Mouse (Mus musculus): ENCODE measurements around the gene Entpd7. TPM values are rescaled to one million over a fixed set of nuclear protein-coding genes. Genes with fewer than 3 reads are reported as not detected.
A peak's percentile ranks its signal among the peaks of the same experiment; 100 is the strongest.

The Entpd7 gene
- polyA plus RNA-seq, 1 experiment from 2014 or later = 12.7 TPM

GRCm38 (mm10) chr19:43708206-43708605, 18.7 kb downstream of the Entpd7 start:
- Histone ChIP-seq H3K4me1 (no peaks in the 10 kb centered on the region), H3K4me3 (no peak overlapping the region), H3K27ac (no peak overlapping the region), H3K9me3 (no peaks in the 10 kb centered on the region), H3K9ac (no peak overlapping the region), H3K36me3 (peaks cover 29% of the 10 kb centered on the region), H3K27me3 (no peaks in the 10 kb centered on the region), H3K4me2 (no peak overlapping the region)
- WGBS = 64% methylated on average over 7 of the region's 7 CpGs
- no peak for ATAC-seq (ENCODE audit: borderline replicate concordance, extremely low read depth, low FRiP score, low TSS enrichment)

GRCm38 (mm10) chr19:43709317-43709716, 19.8 kb downstream of the Entpd7 start:
- WGBS = 89% methylated on average over 8 of the region's 8 CpGs
- no peak for ATAC-seq (ENCODE audit: borderline replicate concordance, extremely low read depth, low FRiP score, low TSS enrichment)
- Histone ChIP-seq H3K27ac (no peak overlapping the region), H3K4me3 (no peak overlapping the region), H3K4me2 (no peak overlapping the region), H3K9me3 (no peaks in the 10 kb centered on the region), H3K27me3 (no peaks in the 10 kb centered on the region), H3K36me3 (peaks cover 29% of the 10 kb centered on the region), H3K4me1 (no peaks in the 10 kb centered on the region), H3K9ac (no peak overlapping the region)

GRCm38 (mm10) chr19:43711159-43711916, 21.9 kb downstream of the Entpd7 start:
- Histone ChIP-seq H3K4me2 (no peak overlapping the region), H3K4me1 (no peaks in the 10 kb centered on the region), H3K4me3 (no peak overlapping the region), H3K27ac (no peak overlapping the region), H3K27me3 (no peaks in the 10 kb centered on the region), H3K9ac (no peak overlapping the region), H3K36me3 (peaks cover 17% of the 10 kb centered on the region), H3K9me3 (no peaks in the 10 kb centered on the region)
- 56% methylated on average over 22 of the region's 22 CpGs for WGBS
- no peak for ATAC-seq (ENCODE audit: borderline replicate concordance, extremely low read depth, low FRiP score, low TSS enrichment)

- no peak overlapping the region for H3K4me3 ChIP-seq
- H3K9me3 ChIP-seq = no peaks in the 10 kb centered on the region
- no peak for ATAC-seq (ENCODE audit: borderline replicate concordance, extremely low read depth, low FRiP score, low TSS enrichment)
- WGBS = 75% methylated on average over 5 of the region's 5 CpGs
- H3K9ac ChIP-seq = no peak overlapping the region
- no peaks in the 10 kb centered on the region for H3K4me1 ChIP-seq
- no peak overlapping the region for H3K4me2 ChIP-seq
- peaks cover 15% of the 10 kb centered on the region for H3K36me3 ChIP-seq
- H3K27me3 ChIP-seq = no peaks in the 10 kb centered on the region
- no peak overlapping the region for H3K27ac ChIP-seq
These were observed 22.5 kb downstream of the Entpd7 start for GRCm38 (mm10) chr19:43711971-43712370.

- no peaks in the 10 kb centered on the region for H3K27me3 ChIP-seq
- H3K9ac ChIP-seq = no peak overlapping the region
- H3K36me3 ChIP-seq = peaks cover 22% of the 10 kb centered on the region
These were observed 30.6 kb downstream of the Entpd7 start for GRCm38 (mm10) chr19:43720061-43720460.

GRCm38 (mm10) chr19:43722891-43723290, 33.4 kb downstream of the Entpd7 start:
- 76% methylated on average over 8 of the region's 8 CpGs for WGBS
- no peaks in the 10 kb centered on the region for H3K27me3 ChIP-seq
- no peak overlapping the region for H3K9ac ChIP-seq
- no peak for ATAC-seq (ENCODE audit: borderline replicate concordance, extremely low read depth, low FRiP score, low TSS enrichment)
- H3K9me3 ChIP-seq = no peaks in the 10 kb centered on the region
- H3K27ac ChIP-seq = no peak overlapping the region
- H3K4me3 ChIP-seq = no peak overlapping the region
- no peak overlapping the region for H3K4me2 ChIP-seq
- peaks cover 37% of the 10 kb centered on the region for H3K36me3 ChIP-seq
- no peaks in the 10 kb centered on the region for H3K4me1 ChIP-seq

More at GRCm38 (mm10) chr19:43720061-43720460, 30.6 kb downstream of the Entpd7 start:
- no peak overlapping the region for H3K27ac ChIP-seq
- WGBS = 95% methylated on average over 11 of the region's 11 CpGs
- H3K4me2 ChIP-seq = no peak overlapping the region
- ATAC-seq (ENCODE audit: borderline replicate concordance, extremely low read depth, low FRiP score, low TSS enrichment) = no peak
- H3K4me1 ChIP-seq = no peaks in the 10 kb centered on the region
- H3K9me3 ChIP-seq = no peaks in the 10 kb centered on the region
- no peak overlapping the region for H3K4me3 ChIP-seq

GRCm38 (mm10) chr19:43723501-43723900, 34.0 kb downstream of the Entpd7 start:
- Histone ChIP-seq H3K4me2 (no peak overlapping the region), H3K36me3 (peaks cover 40% of the 10 kb centered on the region), H3K4me3 (no peak overlapping the region), H3K27me3 (no peaks in the 10 kb centered on the region), H3K4me1 (no peaks in the 10 kb centered on the region), H3K27ac (no peak overlapping the region), H3K9ac (no peak overlapping the region), H3K9me3 (no peaks in the 10 kb centered on the region)
- WGBS = 71% methylated on average over 10 of the region's 10 CpGs
- ATAC-seq (ENCODE audit: borderline replicate concordance, extremely low read depth, low FRiP score, low TSS enrichment) = no peak

- Histone ChIP-seq H3K27ac (no peak overlapping the region), H3K4me3 (no peak overlapping the region), H3K9me3 (no peaks in the 10 kb centered on the region), H3K9ac (no peak overlapping the region), H3K4me2 (no peak overlapping the region), H3K36me3 (peaks cover 37% of the 10 kb centered on the region), H3K27me3 (no peaks in the 10 kb centered on the region), H3K4me1 (no peaks in the 10 kb centered on the region)
- no peak for ATAC-seq (ENCODE audit: borderline replicate concordance, extremely low read depth, low FRiP score, low TSS enrichment)
- WGBS = 93% methylated on average over 20 of the region's 20 CpGs
These were observed 34.7 kb downstream of the Entpd7 start for GRCm38 (mm10) chr19:43724194-43724593.

- Histone ChIP-seq H3K4me2 (no peak overlapping the region), H3K9me3 (no peaks in the 10 kb centered on the region), H3K36me3 (peaks cover 37% of the 10 kb centered on the region), H3K27ac (no peak overlapping the region), H3K4me1 (no peaks in the 10 kb centered on the region), H3K9ac (no peak overlapping the region), H3K27me3 (no peaks in the 10 kb centered on the region), H3K4me3 (no peak overlapping the region)
- 88% methylated on average over 7 of the region's 7 CpGs for WGBS
- ATAC-seq (ENCODE audit: borderline replicate concordance, extremely low read depth, low FRiP score, low TSS enrichment) = no peak
These were observed 35.3 kb downstream of the Entpd7 start for GRCm38 (mm10) chr19:43724821-43725220.

GRCm38 (mm10) chr19:43726510-43727146, 37.2 kb downstream of the Entpd7 start:
- Histone ChIP-seq H3K4me1 (no peaks in the 10 kb centered on the region), H3K9ac (no peak overlapping the region), H3K27ac (no peak overlapping the region), H3K4me2 (no peak overlapping the region), H3K36me3 (peaks cover 35% of the 10 kb centered on the region), H3K4me3 (no peak overlapping the region), H3K9me3 (no peaks in the 10 kb centered on the region), H3K27me3 (no peaks in the 10 kb centered on the region)
- 95% methylated on average over 15 of the region's 15 CpGs for WGBS
- no peak for ATAC-seq (ENCODE audit: borderline replicate concordance, extremely low read depth, low FRiP score, low TSS enrichment)

GRCm38 (mm10) chr19:43729296-43730036, 40.0 kb downstream of the Entpd7 start:
- H3K4me2 ChIP-seq = peak overlapping the region; percentile 44
- H3K27me3 ChIP-seq = no peaks in the 10 kb centered on the region
- H3K9ac ChIP-seq = no peak overlapping the region; the same call in 1 of the 2 replicates
- peaks cover 34% of the 10 kb centered on the region for H3K36me3 ChIP-seq
- 39% methylated on average over 22 of the region's 22 CpGs for WGBS
- no peaks in the 10 kb centered on the region for H3K4me1 ChIP-seq
- H3K9me3 ChIP-seq = no peaks in the 10 kb centered on the region
- peak overlapping the region; percentile 26 for H3K4me3 ChIP-seq
- no peak overlapping the region for H3K27ac ChIP-seq
- ATAC-seq (ENCODE audit: borderline replicate concordance, extremely low read depth, low FRiP score, low TSS enrichment) = peak; percentile 57; the same call in 1 of the 2 replicates

- no peaks in the 10 kb centered on the region for H3K4me1 ChIP-seq
- no peak overlapping the region for H3K27ac ChIP-seq
- H3K4me3 ChIP-seq = peak overlapping the region; percentile 26
- H3K9me3 ChIP-seq = no peaks in the 10 kb centered on the region
- H3K27me3 ChIP-seq = no peaks in the 10 kb centered on the region
- 30% methylated on average over 8 of the region's 8 CpGs for WGBS
- H3K9ac ChIP-seq = no peak overlapping the region
- no peak for ATAC-seq (ENCODE audit: borderline replicate concordance, extremely low read depth, low FRiP score, low TSS enrichment)
- peak overlapping the region; percentile 44 for H3K4me2 ChIP-seq
- H3K36me3 ChIP-seq = peaks cover 36% of the 10 kb centered on the region
These were observed 40.6 kb downstream of the Entpd7 start for GRCm38 (mm10) chr19:43730037-43730428.
